Mouse (Mus musculus) limb, embryonic 12.5 days (tissue): ENCODE data around the gene Glud1. TPM values are rescaled to one million over a fixed set of nuclear protein-coding genes. Genes with fewer than 3 reads are reported as not detected.
"Not testable (repeated sequence)": the region's sequence is repeated elsewhere in the genome, so short reads cannot be mapped to it uniquely, and the experiment has no call there.

Source experiments
- ATAC-seq: fragments of 200-750 bp; cut with Nextera tagmentation; 2 replicates; pipeline ENCODE4 v1.8.0; 2017; ENCODE audit warnings: low read depth, moderate TSS enrichment; ENCODE audit not compliant: insufficient number of reproducible peaks, insufficient read depth, low FRiP score, low TSS enrichment
- H3K27ac ChIP-seq: fragments of 300-500 bp; sonication (generic); 2 replicates; pipeline ENCODE4 v1.5.1; 2016; ENCODE audit warnings: mild to moderate bottlenecking, moderate library complexity
- H3K27me3 ChIP-seq: fragments of 300-500 bp; sonication (generic); 2 replicates; pipeline ENCODE4 v1.6.1; 2016; ENCODE audit warnings: mild to moderate bottlenecking, moderate library complexity
- H3K36me3 ChIP-seq: fragments of 300-500 bp; sonication (generic); 2 replicates; pipeline ENCODE4 v1.6.1; 2016; ENCODE audit warnings: mild to moderate bottlenecking, moderate library complexity
- H3K4me1 ChIP-seq: fragments of 300-500 bp; sonication (generic); replicated peaks from 2 replicates; pipeline ENCODE4 v1.6.1; 2016
- H3K4me2 ChIP-seq: fragments of 300-500 bp; sonication (generic); 2 replicates; pipeline ENCODE4 v1.6.1; 2016; ENCODE audit warnings: mild to moderate bottlenecking, moderate library complexity
- H3K4me3 ChIP-seq: fragments of 300-500 bp; sonication (generic); replicated peaks from 2 replicates; pipeline ENCODE4 v1.5.1; 2016; ENCODE audit warnings: mild to moderate bottlenecking
- H3K9ac ChIP-seq: fragments of 300-500 bp; sonication (generic); replicated peaks from 2 replicates; pipeline ENCODE4 v1.6.1; 2016; ENCODE audit warnings: mild to moderate bottlenecking, moderate library complexity
- H3K9me3 ChIP-seq: fragments of 300-500 bp; sonication (generic); 2 replicates; pipeline ENCODE4 v1.6.1; 2016; ENCODE audit warnings: mild to moderate bottlenecking, moderate library complexity
- WGBS: fragments of 180-500 bp; shearing (Covaris S2); methylation state at CpG from one replicate; pipeline ENCODE4 v1.1.7; 2016; 5-methylcytosine and 5-hydroxymethylcytosine counted together
- polyA plus RNA-seq: library from polyadenylated mRNA; unstranded; fragments of >200 nt; fragmentation: Nextera tagmentation; extraction: Ambion mirVana; gene quantifications from 2 replicates; pipeline ENCODE4 v1.2.1, GENCODE M21; 2016

Glud1 gene
- polyA plus RNA-seq, 1 experiment from 2014 or later = 93.6 TPM

- Histone ChIP-seq H3K9ac (no peak overlapping the region), H3K27ac (no peak overlapping the region), H3K4me2 (peak overlapping the region; percentile 76), H3K27me3 (no peaks in the 10 kb centered on the region), H3K9me3 (no peaks in the 10 kb centered on the region), H3K36me3 (no peaks in the 10 kb centered on the region), H3K4me1 (peaks cover 20% of the 10 kb centered on the region), H3K4me3 (peak overlapping the region; percentile 93)
- no peak for ATAC-seq
- WGBS = 24% methylated on average over 5 of the region's 6 CpGs
Observed at GRCm38 (mm10) chr14:34312339-34313048, 2.0 kb downstream of the Glud1 start.

GRCm38 (mm10) chr14:34313612-34314011, 3.1 kb downstream of the Glud1 start:
- no peak overlapping the region for H3K4me3 ChIP-seq
- 0 out of 2 replicates have a peak, but pooled peaks cover 4% of the 10 kb centered on the region for H3K36me3 ChIP-seq
- WGBS = 90% methylated on average over 3 of the region's 3 CpGs
- peaks cover 20% of the 10 kb centered on the region for H3K4me1 ChIP-seq
- H3K4me2 ChIP-seq = no peak overlapping the region
- H3K27ac ChIP-seq = no peak overlapping the region
- no peaks in the 10 kb centered on the region for H3K9me3 ChIP-seq
- ATAC-seq = no peak
- H3K9ac ChIP-seq = no peak overlapping the region
- H3K27me3 ChIP-seq = no peaks in the 10 kb centered on the region

GRCm38 (mm10) chr14:34314383-34314782, 3.9 kb downstream of the Glud1 start:
- H3K4me2 ChIP-seq, H3K36me3 ChIP-seq, H3K27me3 ChIP-seq, H3K9me3 ChIP-seq, H3K9ac ChIP-seq, ATAC-seq, H3K27ac ChIP-seq, H3K4me3 ChIP-seq: not testable (repeated sequence)
- WGBS = 90% methylated on average over 8 of the region's 8 CpGs
- peaks cover 20% of the 10 kb centered on the region for H3K4me1 ChIP-seq

DNA sequence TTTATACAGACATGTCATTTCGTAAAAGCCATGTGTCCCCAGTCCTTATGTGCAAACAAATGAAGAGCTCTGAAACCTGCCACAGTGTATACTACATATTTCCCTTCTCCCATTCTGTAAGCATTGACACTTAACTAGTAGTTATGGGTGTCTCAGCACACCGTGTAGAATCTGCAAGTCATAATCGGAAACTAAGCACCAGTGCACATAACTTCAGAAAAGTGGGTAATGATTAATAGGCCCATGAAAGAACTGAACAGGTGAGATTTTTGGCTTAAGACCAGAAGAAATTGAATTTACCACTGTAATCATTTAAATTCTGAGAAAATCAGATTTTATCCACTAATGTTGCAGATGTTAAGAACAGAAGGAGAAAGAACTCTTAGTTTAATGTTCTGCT, 4.3 kb downstream of the Glud1 start:
- Histone ChIP-seq H3K27ac (no peak overlapping the region), H3K27me3 (no peaks in the 10 kb centered on the region), H3K36me3 (peaks cover 14% of the 10 kb centered on the region), H3K4me1 (peaks cover 20% of the 10 kb centered on the region), H3K4me2 (no peak overlapping the region), H3K9ac (no peak overlapping the region), H3K9me3 (no peaks in the 10 kb centered on the region), H3K4me3 (no peak overlapping the region)
- WGBS = 82% methylated on average over 3 of the region's 3 CpGs
- no peak for ATAC-seq

DNA sequence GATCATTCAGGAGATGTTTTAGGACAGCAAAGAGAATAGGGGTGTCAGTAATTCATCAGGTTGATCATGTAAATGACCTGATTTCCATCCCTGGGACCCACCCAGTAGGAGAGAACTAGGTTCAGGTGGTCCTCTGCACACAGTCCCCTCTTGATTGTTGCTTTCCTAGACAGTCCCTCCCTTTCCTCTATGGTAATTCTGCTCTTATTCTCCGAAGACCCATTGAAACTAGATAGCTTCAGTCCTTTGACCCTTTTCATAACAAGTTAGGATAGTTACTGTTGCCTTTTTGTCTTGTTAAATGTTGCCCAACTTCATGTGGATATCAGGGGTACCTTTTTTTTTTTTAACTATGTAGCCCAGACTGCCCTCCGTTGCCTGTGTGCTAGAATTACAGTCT, 5.8 kb downstream of the Glud1 start:
- Histone ChIP-seq H3K4me2 (no peak overlapping the region), H3K27ac (no peak overlapping the region), H3K9ac (no peak overlapping the region), H3K27me3 (no peaks in the 10 kb centered on the region), H3K4me1 (peaks cover 20% of the 10 kb centered on the region), H3K4me3 (no peak overlapping the region), H3K9me3 (no peaks in the 10 kb centered on the region), H3K36me3 (peaks cover 26% of the 10 kb centered on the region)
- 91% methylated on average over 2 of the region's 2 CpGs for WGBS
- ATAC-seq = no peak

GRCm38 (mm10) chr14:34317431-34317830, 6.9 kb downstream of the Glud1 start:
- Histone ChIP-seq H3K27me3 (no peaks in the 10 kb centered on the region), H3K36me3 (peaks cover 27% of the 10 kb centered on the region), H3K4me1 (peaks cover 13% of the 10 kb centered on the region), H3K27ac (no peak overlapping the region), H3K4me3 (no peak overlapping the region), H3K9me3 (no peaks in the 10 kb centered on the region), H3K4me2 (no peak overlapping the region), H3K9ac (no peak overlapping the region)
- 93% methylated on average over 3 of the region's 3 CpGs for WGBS
- no peak for ATAC-seq

GRCm38 (mm10) chr14:34318113-34318512, 7.6 kb downstream of the Glud1 start:
- Histone ChIP-seq H3K4me3 (no peak overlapping the region), H3K36me3 (peaks cover 29% of the 10 kb centered on the region), H3K4me2 (no peak overlapping the region), H3K9me3 (no peaks in the 10 kb centered on the region), H3K27ac (no peak overlapping the region), H3K4me1 (peaks cover 6% of the 10 kb centered on the region; the same call in 1 of the 2 replicates), H3K9ac (no peak overlapping the region), H3K27me3 (no peaks in the 10 kb centered on the region)
- no peak for ATAC-seq

GRCm38 (mm10) chr14:34323576-34324085, 13.1 kb downstream of the Glud1 start:
- Histone ChIP-seq H3K27ac (no peak overlapping the region), H3K4me2 (no peak overlapping the region), H3K27me3 (no peaks in the 10 kb centered on the region), H3K4me1 (no peaks in the 10 kb centered on the region), H3K9me3 (no peaks in the 10 kb centered on the region), H3K4me3 (no peak overlapping the region), H3K36me3 (peaks cover 62% of the 10 kb centered on the region), H3K9ac (no peak overlapping the region)
- no peak for ATAC-seq
- 94% methylated on average over 5 of the region's 5 CpGs for WGBS

GRCm38 (mm10) chr14:34326606-34327005, 16.1 kb downstream of the Glud1 start:
- Histone ChIP-seq H3K27me3 (no peaks in the 10 kb centered on the region), H3K4me2 (no peak overlapping the region), H3K9ac (no peak overlapping the region), H3K4me1 (no peaks in the 10 kb centered on the region), H3K27ac (no peak overlapping the region), H3K9me3 (no peaks in the 10 kb centered on the region), H3K36me3 (peaks cover 66% of the 10 kb centered on the region), H3K4me3 (no peak overlapping the region)
- no peak for ATAC-seq
- WGBS = 92% methylated on average over 3 of the region's 3 CpGs

- H3K4me2 ChIP-seq = no peak overlapping the region
- no peaks in the 10 kb centered on the region for H3K9me3 ChIP-seq
- no peak for ATAC-seq
- H3K36me3 ChIP-seq = peaks cover 75% of the 10 kb centered on the region
- H3K4me3 ChIP-seq = no peak overlapping the region
- WGBS = 71% methylated on average over 1 of the region's 1 CpGs
- H3K9ac ChIP-seq = no peak overlapping the region
- no peaks in the 10 kb centered on the region for H3K27me3 ChIP-seq
- H3K4me1 ChIP-seq = no peaks in the 10 kb centered on the region
- H3K27ac ChIP-seq = no peak overlapping the region
Observed at GRCm38 (mm10) chr14:34327618-34328017, 17.1 kb downstream of the Glud1 start.

- H3K4me2 ChIP-seq = no peak overlapping the region
- WGBS = 95% methylated on average over 9 of the region's 9 CpGs
- no peak overlapping the region for H3K9ac ChIP-seq
- no peaks in the 10 kb centered on the region for H3K27me3 ChIP-seq
- no peak for ATAC-seq
- H3K4me1 ChIP-seq = no peaks in the 10 kb centered on the region
- peaks cover 79% of the 10 kb centered on the region for H3K36me3 ChIP-seq
- H3K9me3 ChIP-seq = no peaks in the 10 kb centered on the region
- no peak overlapping the region for H3K27ac ChIP-seq
- no peak overlapping the region for H3K4me3 ChIP-seq
Observed at GRCm38 (mm10) chr14:34330657-34331158, 20.2 kb downstream of the Glud1 start.

GRCm38 (mm10) chr14:34331886-34332285, 21.4 kb downstream of the Glud1 start:
- Histone ChIP-seq H3K4me2 (no peak overlapping the region), H3K36me3 (peaks cover 83% of the 10 kb centered on the region), H3K27ac (no peak overlapping the region), H3K4me3 (no peak overlapping the region), H3K27me3 (no peaks in the 10 kb centered on the region), H3K9ac (no peak overlapping the region), H3K4me1 (no peaks in the 10 kb centered on the region), H3K9me3 (no peaks in the 10 kb centered on the region)
- no peak for ATAC-seq
- WGBS = 73% methylated on average over 3 of the region's 3 CpGs
